Mouse (Mus musculus): ENCODE measurements around the gene Snx20. TPM values are rescaled to one million over a fixed set of nuclear protein-coding genes. Genes with fewer than 3 reads are reported as not detected.

Snx20 gene
- total RNA-seq, 1 experiment: 1.4 TPM

DNA sequence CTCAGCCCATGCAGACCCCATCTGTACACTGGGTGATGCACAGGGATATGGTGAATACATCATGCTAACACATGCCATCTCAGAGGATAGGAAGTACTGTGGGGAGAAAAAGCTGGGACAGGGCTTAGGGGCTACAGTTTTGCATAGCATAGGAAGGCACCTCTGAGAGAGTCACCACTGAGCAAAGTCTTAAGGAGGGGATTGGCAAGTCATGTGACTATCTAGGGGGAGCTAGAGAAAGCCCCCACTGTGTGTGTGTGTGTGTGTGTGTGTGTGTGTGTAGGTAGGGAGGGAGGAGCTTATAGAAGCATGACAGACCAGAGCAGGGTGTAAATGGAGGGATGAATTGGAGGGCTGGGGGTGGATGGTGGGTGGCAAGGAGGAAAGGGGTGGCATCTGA lies 12.4 kb upstream of the Snx20 start:
- TF ChIP-seq MAFK (IDR thresholded peaks at IDR 0.05; ENCODE audit: insufficient read depth, low read depth, low read length) (no peak), ZC3H11A (IDR thresholded peaks at IDR 0.05; ENCODE audit: borderline replicate concordance, low read depth, low read length) (no peak), HCFC1 (IDR thresholded peaks at IDR 0.05; ENCODE audit: borderline replicate concordance, insufficient read depth, low read length) (no peak), ZNF384 (IDR thresholded peaks at IDR 0.05; ENCODE audit: low read depth, low read length) (no peak), CHD2 (IDR thresholded peaks at IDR 0.05; ENCODE audit: low read depth, low read length) (no peak)
- Histone ChIP-seq H3K4me3 (ENCODE audit: insufficient read depth in 1 of 2, low read depth in 1 of 2, low read length in 2 of 2, poor library complexity in 1 of 2, severe bottlenecking in 1 of 2) (no peak overlapping the region), H3K9ac (ENCODE audit: insufficient read depth, low read depth, low read length, poor library complexity, severe bottlenecking) (no peak overlapping the region), H3K27ac (ENCODE audit: insufficient read depth, low read depth, low read length, poor library complexity, severe bottlenecking) (no peak overlapping the region), H3K4me1 (ENCODE audit: control insufficient read depth in 2 of 2, insufficient read depth in 2 of 2, low read length in 2 of 2, poor library complexity in 1 of 2) (peaks cover 3 to 12% of the 10 kb centered on the region in 2 experiments; a peak in 2 of 4 replicates), H3K9me3 (ENCODE audit: control insufficient read depth, insufficient read depth, low read depth, low read length) (no peaks in the 10 kb centered on the region), H3K36me3 (ENCODE audit: control insufficient read depth, insufficient read depth, low read length, poor library complexity, severe bottlenecking) (no peaks in the 10 kb centered on the region)
- DNase-seq (ENCODE audit: low read depth, low spot score): no peak
- in situ Hi-C loops (cut with MboI; ENCODE audit: low sequenced_read_pairs in 2 of 2, unreplicated experiment in 2 of 2): no loop called here

- peak within 1 kb of the TSS; percentile 69 for H3K9ac ChIP-seq (ENCODE audit: insufficient read depth, low read depth, low read length, poor library complexity, severe bottlenecking)
- H3K36me3 ChIP-seq (ENCODE audit: control insufficient read depth, insufficient read depth, low read length, poor library complexity, severe bottlenecking): no peaks in the 10 kb centered on the region
- peak; percentile 90 for DNase-seq (ENCODE audit: low read depth, low spot score)
- H3K9me3 ChIP-seq (ENCODE audit: control insufficient read depth, insufficient read depth, low read depth, low read length): no peaks in the 10 kb centered on the region
- peaks cover 3 to 12% of the 10 kb centered on the region in 2 experiments; a peak in 2 of 4 replicates for H3K4me1 ChIP-seq (ENCODE audit: control insufficient read depth in 2 of 2, insufficient read depth in 2 of 2, low read length in 2 of 2, poor library complexity in 1 of 2)
- in situ Hi-C loops (cut with MboI; ENCODE audit: low sequenced_read_pairs in 2 of 2, unreplicated experiment in 2 of 2): no loop called here
- no peak within 1 kb of the TSS for H3K27ac ChIP-seq (ENCODE audit: insufficient read depth, low read depth, low read length, poor library complexity, severe bottlenecking)
- H3K4me3 ChIP-seq (ENCODE audit: insufficient read depth in 1 of 2, low read depth in 1 of 2, low read length in 2 of 2, poor library complexity in 1 of 2, severe bottlenecking in 1 of 2): peak within 1 kb of the TSS; percentile 68 to 82
- TF ChIP-seq CHD2 (IDR thresholded peaks at IDR 0.05; ENCODE audit: low read depth, low read length) (no peak), ZNF384 (IDR thresholded peaks at IDR 0.05; ENCODE audit: low read depth, low read length) (no peak), HCFC1 (IDR thresholded peaks at IDR 0.05; ENCODE audit: borderline replicate concordance, insufficient read depth, low read length) (no peak), MAFK (IDR thresholded peaks at IDR 0.05; ENCODE audit: insufficient read depth, low read depth, low read length) (no peak), ZC3H11A (IDR thresholded peaks at IDR 0.05; ENCODE audit: borderline replicate concordance, low read depth, low read length) (no peak)
Observed at GRCm38 (mm10) chr8:88646837-88647778, 11.2 kb upstream of the Snx20 start, which contains the start of gene Nod2. Nod2 (plus strand) TSS chr8:88647315.

DNA sequence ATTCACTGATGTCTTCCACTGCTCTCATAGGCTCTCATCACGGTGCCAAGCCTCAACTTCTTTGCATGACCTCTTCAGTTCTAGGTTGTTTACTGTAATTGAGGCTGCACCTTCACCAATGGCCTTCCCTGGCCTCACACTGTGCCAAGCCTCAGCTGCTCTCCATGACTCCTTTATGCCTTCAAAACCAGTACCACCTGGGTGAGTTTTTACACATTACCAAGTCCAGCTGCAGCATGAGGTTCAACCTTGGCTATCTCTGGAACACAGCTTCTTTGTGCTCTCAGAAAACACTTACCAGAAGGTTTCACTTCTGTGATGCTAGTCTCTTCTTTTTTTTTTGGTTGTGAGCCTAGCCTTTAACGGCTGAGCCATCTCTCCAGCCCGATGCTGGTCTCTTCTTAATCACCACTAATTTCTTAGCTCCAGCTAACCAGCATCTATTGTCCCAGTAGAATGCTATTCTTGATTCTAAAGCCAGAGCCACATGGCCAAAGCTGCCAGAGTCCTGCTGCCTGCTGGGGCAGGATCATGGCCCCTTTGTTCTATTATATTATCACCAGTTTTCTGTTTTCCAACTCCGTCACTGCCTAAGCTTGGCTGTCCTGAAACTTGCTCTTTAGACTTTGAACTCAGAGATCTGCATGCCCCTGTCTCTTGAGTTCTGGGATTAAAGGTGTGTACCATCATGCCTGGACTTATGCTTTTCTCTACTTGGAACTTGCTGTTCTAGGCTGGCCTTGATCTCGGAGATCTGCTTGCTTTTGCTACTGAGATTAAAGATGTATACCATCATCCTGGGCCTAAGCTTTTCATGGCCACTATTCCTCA lies 7.0 kb upstream of the Snx20 start:
- no peak for DNase-seq (ENCODE audit: low read depth, low spot score)
- H3K9ac ChIP-seq (ENCODE audit: insufficient read depth, low read depth, low read length, poor library complexity, severe bottlenecking): no peak overlapping the region
- H3K4me3 ChIP-seq (ENCODE audit: insufficient read depth in 1 of 2, low read depth in 1 of 2, low read length in 2 of 2, poor library complexity in 1 of 2, severe bottlenecking in 1 of 2): no peak overlapping the region
- in situ Hi-C loops (cut with MboI; ENCODE audit: low sequenced_read_pairs in 2 of 2, unreplicated experiment in 2 of 2): no loop called here
- TF ChIP-seq ZC3H11A (IDR thresholded peaks at IDR 0.05; ENCODE audit: borderline replicate concordance, low read depth, low read length): no peak
- TF ChIP-seq ZNF384 (IDR thresholded peaks at IDR 0.05; ENCODE audit: low read depth, low read length): no peak
- no peak for TF ChIP-seq CHD2 (IDR thresholded peaks at IDR 0.05; ENCODE audit: low read depth, low read length)
- no peak for TF ChIP-seq HCFC1 (IDR thresholded peaks at IDR 0.05; ENCODE audit: borderline replicate concordance, insufficient read depth, low read length)
- TF ChIP-seq MAFK (IDR thresholded peaks at IDR 0.05; ENCODE audit: insufficient read depth, low read depth, low read length): no peak
- no peak overlapping the region for H3K27ac ChIP-seq (ENCODE audit: insufficient read depth, low read depth, low read length, poor library complexity, severe bottlenecking)
- no peaks in the 10 kb centered on the region for H3K36me3 ChIP-seq (ENCODE audit: control insufficient read depth, insufficient read depth, low read length, poor library complexity, severe bottlenecking)
- peaks cover 2 to 12% of the 10 kb centered on the region in 2 experiments; a peak in 2 of 4 replicates for H3K4me1 ChIP-seq (ENCODE audit: control insufficient read depth in 2 of 2, insufficient read depth in 2 of 2, low read length in 2 of 2, poor library complexity in 1 of 2)
- no peaks in the 10 kb centered on the region for H3K9me3 ChIP-seq (ENCODE audit: control insufficient read depth, insufficient read depth, low read depth, low read length)

GRCm38 (mm10) chr8:88638908-88639307 lies 3.0 kb upstream of the Snx20 start:
- no peak for DNase-seq (ENCODE audit: low read depth, low spot score)
- TF ChIP-seq ZC3H11A (IDR thresholded peaks at IDR 0.05; ENCODE audit: borderline replicate concordance, low read depth, low read length) (no peak), CHD2 (IDR thresholded peaks at IDR 0.05; ENCODE audit: low read depth, low read length) (no peak), HCFC1 (IDR thresholded peaks at IDR 0.05; ENCODE audit: borderline replicate concordance, insufficient read depth, low read length) (no peak), MAFK (IDR thresholded peaks at IDR 0.05; ENCODE audit: insufficient read depth, low read depth, low read length) (no peak), ZNF384 (IDR thresholded peaks at IDR 0.05; ENCODE audit: low read depth, low read length) (no peak)
- in situ Hi-C loops (cut with MboI; ENCODE audit: low sequenced_read_pairs in 2 of 2, unreplicated experiment in 2 of 2): no loop called here
- H3K9me3 ChIP-seq (ENCODE audit: control insufficient read depth, insufficient read depth, low read depth, low read length): no peaks in the 10 kb centered on the region
- H3K36me3 ChIP-seq (ENCODE audit: control insufficient read depth, insufficient read depth, low read length, poor library complexity, severe bottlenecking): no peaks in the 10 kb centered on the region
- no peak overlapping the region for H3K9ac ChIP-seq (ENCODE audit: insufficient read depth, low read depth, low read length, poor library complexity, severe bottlenecking)
- no peak overlapping the region for H3K4me3 ChIP-seq (ENCODE audit: insufficient read depth in 1 of 2, low read depth in 1 of 2, low read length in 2 of 2, poor library complexity in 1 of 2, severe bottlenecking in 1 of 2)
- H3K4me1 ChIP-seq (ENCODE audit: control insufficient read depth in 2 of 2, insufficient read depth in 2 of 2, low read length in 2 of 2, poor library complexity in 1 of 2): no peaks in the 10 kb centered on the region; a peak in 1 of 4 replicates
- H3K27ac ChIP-seq (ENCODE audit: insufficient read depth, low read depth, low read length, poor library complexity, severe bottlenecking): no peak overlapping the region

Measured in ES-E14 (cell line).